Mouse (Mus musculus) liver, embryonic 12.5 days (tissue): ENCODE data around the gene Pik3ca. TPM values are rescaled to one million over a fixed set of nuclear protein-coding genes. Genes with fewer than 3 reads are reported as not detected.
A peak's percentile ranks its signal among the peaks of the same experiment; 100 is the strongest.

Source experiments
- ATAC-seq: fragments of 200-750 bp; cut with Nextera tagmentation; 2 replicates; pipeline ENCODE4 v1.8.0; 2017; ENCODE audit warnings: moderate number of reproducible peaks, mild to moderate bottlenecking, moderate library complexity
- H3K27ac ChIP-seq: fragments of 300-500 bp; sonication (generic); 2 replicates; pipeline ENCODE4 v1.5.1; 2016; ENCODE audit warnings: mild to moderate bottlenecking
- H3K27me3 ChIP-seq: fragments of 300-500 bp; sonication (generic); replicated peaks from 2 replicates; pipeline ENCODE4 v1.6.1; 2016; ENCODE audit warnings: mild to moderate bottlenecking, moderate library complexity
- H3K36me3 ChIP-seq: fragments of 300-500 bp; sonication (generic); 2 replicates; pipeline ENCODE4 v1.6.1; 2016; ENCODE audit warnings: mild to moderate bottlenecking, moderate library complexity
- H3K4me1 ChIP-seq: fragments of 300-500 bp; sonication (generic); 2 replicates; pipeline ENCODE4 v1.6.1; 2016
- H3K4me2 ChIP-seq: fragments of 300-500 bp; sonication (generic); 2 replicates; pipeline ENCODE4 v1.6.1; 2016; ENCODE audit warnings: mild to moderate bottlenecking, moderate library complexity
- H3K4me3 ChIP-seq: fragments of 300-500 bp; sonication (generic); 2 replicates; pipeline ENCODE4 v1.5.1; 2016; ENCODE audit warnings: mild to moderate bottlenecking, moderate library complexity
- H3K9ac ChIP-seq: fragments of 300-500 bp; sonication (generic); 2 replicates; pipeline ENCODE4 v1.6.1; 2016; ENCODE audit warnings: mild to moderate bottlenecking, moderate library complexity
- H3K9me3 ChIP-seq: fragments of 300-500 bp; sonication (generic); replicated peaks from 2 replicates; pipeline ENCODE4 v1.6.1; 2016; ENCODE audit warnings: mild to moderate bottlenecking, moderate library complexity
- WGBS: fragments of 180-500 bp; shearing (Covaris S2); methylation state at CpG from one replicate; pipeline ENCODE4 v1.1.7; 2016; ENCODE audit not compliant: insufficient replicate concordance; 5-methylcytosine and 5-hydroxymethylcytosine counted together
- polyA plus RNA-seq: library from polyadenylated mRNA; unstranded; fragments of >200 nt; fragmentation: Nextera tagmentation; extraction: Ambion mirVana; gene quantifications from 2 replicates; pipeline ENCODE4 v1.2.1, GENCODE M21; 2016

Gene Pik3ca
- polyA plus RNA-seq, 1 experiment from 2014 or later: 5.6 TPM

GRCm38 (mm10) chr3:32379891-32380290 is 17.6 kb upstream of the Pik3ca start:
- Histone ChIP-seq H3K27ac (no peak overlapping the region), H3K36me3 (no peaks in the 10 kb centered on the region), H3K4me3 (no peak overlapping the region), H3K4me1 (peaks cover 8% of the 10 kb centered on the region), H3K4me2 (no peak overlapping the region), H3K9me3 (no peaks in the 10 kb centered on the region), H3K27me3 (no peaks in the 10 kb centered on the region), H3K9ac (no peak overlapping the region)
- WGBS: 25% methylated on average over 2 of the region's 2 CpGs
- ATAC-seq: no peak

GRCm38 (mm10) chr3:32381556-32381955 is 15.9 kb upstream of the Pik3ca start:
- no peak overlapping the region for H3K4me3 ChIP-seq
- H3K4me2 ChIP-seq: no peak overlapping the region
- H3K27ac ChIP-seq: no peak overlapping the region
- no peaks in the 10 kb centered on the region for H3K27me3 ChIP-seq
- H3K9me3 ChIP-seq: no peaks in the 10 kb centered on the region
- H3K9ac ChIP-seq: no peak overlapping the region
- H3K36me3 ChIP-seq: no peaks in the 10 kb centered on the region
- H3K4me1 ChIP-seq: peaks cover 8% of the 10 kb centered on the region
- WGBS: 43% methylated on average over 3 of the region's 3 CpGs
- no peak for ATAC-seq

- no peaks in the 10 kb centered on the region for H3K9me3 ChIP-seq
- no peak overlapping the region for H3K27ac ChIP-seq
- 74% methylated on average over 4 of the region's 4 CpGs for WGBS
- H3K9ac ChIP-seq: no peak overlapping the region
- H3K4me1 ChIP-seq: peaks cover 6% of the 10 kb centered on the region; the same call in 1 of the 2 replicates
- no peaks in the 10 kb centered on the region for H3K36me3 ChIP-seq
- ATAC-seq: no peak
- H3K27me3 ChIP-seq: no peaks in the 10 kb centered on the region; the same call in 1 of the 2 replicates
- no peak overlapping the region for H3K4me3 ChIP-seq
- no peak overlapping the region for H3K4me2 ChIP-seq
Observed at GRCm38 (mm10) chr3:32392841-32393240, 4.6 kb upstream of the Pik3ca start.

DNA sequence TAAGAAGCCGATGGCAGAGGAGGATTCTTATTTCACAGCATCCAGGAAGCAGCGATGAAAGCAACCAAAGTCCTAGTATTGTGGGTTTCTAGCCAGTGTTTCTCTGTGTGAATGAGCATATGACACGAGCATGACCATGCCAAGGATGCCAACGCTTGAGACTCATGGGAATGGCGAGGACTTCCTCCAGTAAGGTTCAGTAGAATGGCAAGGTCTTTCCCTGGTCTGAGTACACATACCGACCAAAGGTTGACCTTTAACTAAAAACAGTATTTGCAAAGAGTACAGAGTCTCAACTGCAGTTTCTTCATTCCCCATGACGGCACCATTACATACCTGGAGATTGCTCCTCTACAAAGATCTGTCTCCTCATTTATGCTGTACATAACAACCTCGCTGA is 3.5 kb upstream of the Pik3ca start:
- no peaks in the 10 kb centered on the region for H3K36me3 ChIP-seq
- no peak for ATAC-seq
- no peak overlapping the region for H3K4me3 ChIP-seq
- H3K27ac ChIP-seq: no peak overlapping the region
- no peaks in the 10 kb centered on the region for H3K9me3 ChIP-seq
- H3K4me2 ChIP-seq: no peak overlapping the region
- H3K9ac ChIP-seq: no peak overlapping the region
- WGBS: 71% methylated on average over 8 of the region's 8 CpGs
- H3K4me1 ChIP-seq: peaks cover 15% of the 10 kb centered on the region
- no peaks in the 10 kb centered on the region; the same call in 1 of the 2 replicates for H3K27me3 ChIP-seq

DNA sequence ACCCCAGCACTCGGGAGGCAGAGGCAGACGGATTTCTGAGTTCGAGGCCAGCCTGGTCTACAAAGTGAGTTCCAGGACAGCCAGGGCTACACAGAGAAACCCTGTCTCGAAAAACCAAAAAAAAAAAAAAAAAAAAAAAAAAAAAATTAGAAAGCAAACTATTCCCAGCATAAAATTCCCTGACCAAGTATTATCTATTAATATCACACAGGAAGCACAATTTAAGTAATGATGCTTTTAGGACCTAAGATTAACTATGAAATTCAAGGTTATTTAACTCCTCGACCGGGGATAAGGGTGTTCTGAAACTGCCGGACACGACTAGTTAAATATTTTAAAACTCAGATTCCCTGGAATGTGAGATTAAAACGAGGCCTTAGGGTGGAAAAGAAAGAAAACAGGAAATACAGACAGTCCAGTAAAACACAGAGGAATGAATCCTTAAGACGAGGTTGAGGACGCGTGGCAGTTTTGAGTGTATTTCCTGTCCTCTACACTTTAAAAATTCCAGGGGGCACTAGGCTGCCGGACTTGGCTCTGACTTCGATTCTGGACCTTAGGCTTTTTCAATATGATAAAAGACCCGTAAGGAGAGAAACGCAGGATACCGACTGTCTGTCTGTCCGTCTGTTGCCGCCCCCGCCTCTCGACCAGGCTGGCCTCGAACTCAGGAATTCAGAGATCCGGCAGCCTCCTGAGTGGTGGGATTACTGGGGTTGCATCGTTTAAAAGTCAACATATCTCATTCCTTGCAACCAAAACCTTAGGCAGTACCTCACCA is 1.5 kb upstream of the Pik3ca start:
- peak overlapping the region; percentile 93 for H3K9ac ChIP-seq
- H3K4me2 ChIP-seq: peak overlapping the region; percentile 84
- no peaks in the 10 kb centered on the region for H3K9me3 ChIP-seq
- H3K4me3 ChIP-seq: peak overlapping the region; percentile 87
- H3K4me1 ChIP-seq: peaks cover 33% of the 10 kb centered on the region
- H3K27me3 ChIP-seq: no peaks in the 10 kb centered on the region; the same call in 1 of the 2 replicates
- ATAC-seq: no peak
- WGBS: 17% methylated on average over 23 of the region's 24 CpGs
- no peaks in the 10 kb centered on the region for H3K36me3 ChIP-seq
- H3K27ac ChIP-seq: peak overlapping the region; percentile 99

DNA sequence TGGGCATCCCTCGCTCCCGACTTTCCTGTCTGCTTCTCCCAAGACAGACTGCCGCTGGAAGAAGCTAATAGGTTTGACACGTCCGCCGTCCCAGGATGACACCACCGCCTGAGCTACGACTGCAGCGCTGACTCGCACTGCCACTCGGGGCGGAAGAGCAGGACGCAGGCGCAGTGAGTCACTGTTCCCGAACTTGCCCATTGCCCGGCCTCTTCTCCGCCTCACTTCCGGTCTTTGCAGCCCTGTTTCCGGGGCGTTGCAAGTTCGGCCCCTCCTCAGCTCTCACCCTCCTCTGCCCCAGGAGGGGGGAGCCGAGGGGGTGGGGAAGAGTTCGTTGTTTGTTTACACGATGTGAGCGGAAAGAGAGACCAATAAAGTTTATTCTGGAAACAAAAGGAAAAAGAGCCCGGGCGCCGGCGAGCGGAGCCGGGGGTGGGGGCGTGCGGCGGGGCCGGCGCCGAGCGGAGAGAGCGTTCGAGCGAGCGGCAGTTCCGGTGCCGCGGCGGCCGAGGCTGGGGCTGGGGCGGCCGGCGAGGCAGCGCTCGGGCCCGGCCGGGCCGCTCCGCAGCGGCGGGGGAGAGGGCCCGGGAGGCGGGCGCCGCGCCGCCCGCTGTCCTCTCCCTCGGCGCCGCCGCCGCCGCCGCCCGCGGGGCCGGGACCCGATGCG is 544 bp upstream of the Pik3ca start:
- Histone ChIP-seq H3K9ac (peak overlapping the region; percentile 93), H3K9me3 (no peaks in the 10 kb centered on the region), H3K27ac (peak overlapping the region; percentile 99), H3K4me2 (peak overlapping the region; percentile 84), H3K4me3 (peak overlapping the region; percentile 87), H3K36me3 (no peaks in the 10 kb centered on the region), H3K4me1 (peaks cover 42% of the 10 kb centered on the region), H3K27me3 (no peaks in the 10 kb centered on the region; the same call in 1 of the 2 replicates)
- ATAC-seq: peak; percentile 97
- under 1% methylated on average over 58 of the region's 77 CpGs for WGBS

DNA sequence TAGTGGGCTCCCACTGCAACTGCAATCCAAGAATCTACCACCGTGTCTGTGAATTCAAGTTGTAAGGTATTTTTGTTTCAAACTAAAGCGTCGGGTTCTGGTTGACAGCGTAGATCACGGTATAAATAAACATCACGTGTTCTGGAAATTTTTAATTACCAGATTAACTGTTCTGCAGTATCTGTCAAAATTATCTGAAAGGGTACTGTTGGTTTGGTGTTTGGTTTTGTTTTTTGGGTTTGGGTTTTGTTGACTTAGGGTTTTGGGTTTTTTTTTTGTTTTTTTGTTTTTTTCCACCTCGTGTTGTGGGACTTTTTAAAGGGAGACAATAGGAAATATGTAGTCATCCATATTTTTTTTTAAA is 686 bp downstream of the Pik3ca start:
- Histone ChIP-seq H3K9ac (peak overlapping the region; percentile 93), H3K9me3 (no peaks in the 10 kb centered on the region), H3K4me3 (peak overlapping the region; percentile 87), H3K36me3 (no peaks in the 10 kb centered on the region), H3K4me2 (peak overlapping the region; percentile 84), H3K27me3 (no peaks in the 10 kb centered on the region), H3K4me1 (peaks cover 50% of the 10 kb centered on the region), H3K27ac (peak overlapping the region; percentile 99)
- WGBS: 3% methylated on average over 7 of the region's 7 CpGs
- no peak for ATAC-seq

- Histone ChIP-seq H3K9me3 (no peaks in the 10 kb centered on the region), H3K27ac (no peak overlapping the region), H3K36me3 (no peaks in the 10 kb centered on the region), H3K4me2 (peak overlapping the region; percentile 84), H3K4me3 (peak overlapping the region; percentile 87), H3K9ac (peak overlapping the region; percentile 93), H3K4me1 (peaks cover 52% of the 10 kb centered on the region), H3K27me3 (no peaks in the 10 kb centered on the region)
- 43% methylated on average over 4 of the region's 4 CpGs for WGBS
- no peak for ATAC-seq
Observed at GRCm38 (mm10) chr3:32398623-32399022, 1.2 kb downstream of the Pik3ca start.

DNA sequence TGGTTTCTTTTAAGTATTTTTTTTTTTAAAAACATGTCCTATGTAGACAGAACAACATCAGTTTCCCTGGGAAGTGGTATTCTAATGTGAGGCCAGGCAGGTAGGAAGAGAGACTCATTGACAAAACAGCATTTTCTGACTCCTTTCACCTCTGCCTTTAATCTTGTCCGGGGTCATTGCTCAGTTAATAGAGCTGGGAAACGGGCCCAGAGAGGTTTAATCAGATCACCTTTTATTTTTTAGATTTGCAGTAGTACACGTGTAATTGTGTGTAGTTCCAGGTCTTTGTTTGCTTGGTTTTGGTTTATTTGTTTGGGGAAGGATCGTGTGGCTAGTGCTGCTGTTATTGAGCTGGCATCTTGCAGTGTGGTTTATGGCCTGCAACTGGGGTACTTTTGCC is 1.9 kb downstream of the Pik3ca start:
- peak overlapping the region; percentile 6; the same call in 1 of the 2 replicates for H3K4me2 ChIP-seq
- peaks cover 56% of the 10 kb centered on the region for H3K4me1 ChIP-seq
- H3K36me3 ChIP-seq: no peaks in the 10 kb centered on the region
- no peak overlapping the region for H3K4me3 ChIP-seq
- no peaks in the 10 kb centered on the region for H3K9me3 ChIP-seq
- no peak overlapping the region for H3K9ac ChIP-seq
- H3K27me3 ChIP-seq: no peaks in the 10 kb centered on the region
- WGBS: 53% methylated on average over 4 of the region's 4 CpGs
- H3K27ac ChIP-seq: no peak overlapping the region
- no peak for ATAC-seq

DNA sequence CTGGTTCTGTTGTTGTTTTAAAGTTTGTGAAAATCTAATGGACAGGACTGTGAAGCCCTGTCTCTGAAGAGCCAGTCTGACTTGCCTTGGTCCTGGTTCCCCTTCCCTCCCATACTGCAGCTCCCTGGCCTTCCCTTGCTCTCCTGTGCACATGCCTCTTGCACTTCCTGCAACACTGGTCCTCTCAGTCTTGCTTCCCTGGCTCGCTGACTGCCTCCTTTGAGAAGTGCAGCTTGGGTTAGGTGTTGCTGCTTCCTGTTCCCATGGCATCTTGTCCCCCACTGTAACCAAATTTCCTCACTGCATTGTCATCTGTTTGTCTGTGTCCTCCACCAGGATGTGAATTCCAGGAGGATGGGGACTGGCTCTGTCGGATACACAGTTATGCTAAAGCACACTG is 2.5 kb downstream of the Pik3ca start:
- Histone ChIP-seq H3K4me2 (0 out of 2 replicates have a peak overlapping the region, but pooled peaks have one; percentile 6), H3K27me3 (no peaks in the 10 kb centered on the region), H3K4me1 (peaks cover 62% of the 10 kb centered on the region), H3K9me3 (no peaks in the 10 kb centered on the region), H3K9ac (no peak overlapping the region), H3K27ac (no peak overlapping the region), H3K36me3 (no peaks in the 10 kb centered on the region), H3K4me3 (no peak overlapping the region)
- 58% methylated on average over 2 of the region's 2 CpGs for WGBS
- no peak for ATAC-seq

DNA sequence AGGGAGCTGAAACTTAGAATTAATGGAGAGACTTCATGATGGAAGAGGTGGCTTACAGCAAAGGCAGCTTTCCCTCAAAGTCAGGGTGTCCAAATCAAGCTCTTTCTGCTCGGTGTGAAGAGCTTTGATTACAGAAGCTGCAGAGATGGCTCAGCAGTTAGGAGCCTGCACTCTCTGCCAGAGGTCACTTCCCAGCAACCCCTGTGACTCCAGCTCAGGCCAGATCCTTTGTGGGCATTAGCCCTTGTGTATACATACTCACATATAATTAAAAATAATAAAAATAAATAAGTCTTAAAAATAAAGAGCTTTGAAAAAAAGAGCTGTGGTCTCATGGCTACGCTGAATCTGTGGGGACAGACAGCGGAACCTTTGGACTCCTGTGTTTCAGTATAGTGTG is 4.1 kb downstream of the Pik3ca start:
- Histone ChIP-seq H3K9me3 (no peaks in the 10 kb centered on the region), H3K27me3 (no peaks in the 10 kb centered on the region), H3K36me3 (no peaks in the 10 kb centered on the region), H3K4me1 (peaks cover 72% of the 10 kb centered on the region), H3K4me3 (no peak overlapping the region), H3K27ac (no peak overlapping the region), H3K4me2 (no peak overlapping the region), H3K9ac (no peak overlapping the region)
- WGBS: 73% methylated on average over 3 of the region's 3 CpGs
- no peak for ATAC-seq
